Mouse (Mus musculus): Measurements from ENCODE around the gene Ifngr2. TPM values are rescaled to one million over a fixed set of nuclear protein-coding genes. Genes with fewer than 3 reads are reported as not detected.

Ifngr2 gene
- 106 and 114 TPM in 2 replicates for polyA plus RNA-seq (2014; fragmentation: Nextera tagmentation; extraction: Ambion mirVana)

- H3K9ac ChIP-seq, result peak within 1 kb of the TSS; percentile 97
- DNase-seq (ENCODE audit: low spot score) (peak; percentile 42), ATAC-seq (ENCODE audit: low FRiP score) (peak; percentile 87)
- WGBS, result under 1% methylated on average over 45 of the region's 74 CpGs
- peaks cover 27% of the 10 kb centered on the region for H3K4me1 ChIP-seq (replicated peaks; ENCODE audit: control insufficient read depth, insufficient read depth, low read length)
- peak within 1 kb of the TSS; percentile 98 for H3K4me3 ChIP-seq (replicated peaks; ENCODE audit: low read length)
- H3K36me3 ChIP-seq (replicated peaks; ENCODE audit: control insufficient read depth, insufficient read depth), result no peaks in the 10 kb centered on the region
- H3K9me3 ChIP-seq (ENCODE audit: control insufficient read depth, low read length), result no peaks in the 10 kb centered on the region
- H3K4me2 ChIP-seq (replicated peaks), result peak within 1 kb of the TSS; percentile 90
- no peaks in the 10 kb centered on the region for H3K27me3 ChIP-seq (ENCODE audit: control insufficient read depth, insufficient read depth, low read length)
- H3K27ac ChIP-seq, result peak within 1 kb of the TSS; percentile 77; the same call in 1 of the 2 replicates
These were observed at the start of gene Ifngr2 for GRCm38 (mm10) chr16:91546836-91547741. Gene Ifngr2 (plus strand): TSS chr16:91547072.

- no peak overlapping the region for H3K9ac ChIP-seq
- no peaks in the 10 kb centered on the region for H3K4me1 ChIP-seq (replicated peaks; ENCODE audit: control insufficient read depth, insufficient read depth, low read length)
- ATAC-seq (ENCODE audit: low FRiP score), result no peak
- H3K27me3 ChIP-seq (ENCODE audit: control insufficient read depth, insufficient read depth, low read length), result no peaks in the 10 kb centered on the region
- H3K36me3 ChIP-seq (replicated peaks; ENCODE audit: control insufficient read depth, insufficient read depth), result peaks cover 93% of the 10 kb centered on the region
- no peak for DNase-seq (ENCODE audit: low spot score)
- no peak overlapping the region for H3K4me2 ChIP-seq (replicated peaks)
- H3K27ac ChIP-seq, result no peak overlapping the region
- H3K9me3 ChIP-seq (ENCODE audit: control insufficient read depth, low read length), result no peaks in the 10 kb centered on the region
- WGBS, result 94% methylated on average over 7 of the region's 7 CpGs
- no peak overlapping the region for H3K4me3 ChIP-seq (replicated peaks; ENCODE audit: low read length)
These were observed 48.8 kb upstream of the Ifngr2 start for GRCm38 (mm10) chr16:91498041-91498440.

GRCm38 (mm10) chr16:91504701-91505100 lies 42.2 kb upstream of the Ifngr2 start:
- Histone ChIP-seq H3K4me2 (replicated peaks) (no peak overlapping the region), H3K36me3 (replicated peaks; ENCODE audit: control insufficient read depth, insufficient read depth) (peaks cover 87% of the 10 kb centered on the region), H3K4me1 (replicated peaks; ENCODE audit: control insufficient read depth, insufficient read depth, low read length) (no peaks in the 10 kb centered on the region), H3K9me3 (ENCODE audit: control insufficient read depth, low read length) (no peaks in the 10 kb centered on the region), H3K27ac (no peak overlapping the region), H3K27me3 (ENCODE audit: control insufficient read depth, insufficient read depth, low read length) (no peaks in the 10 kb centered on the region), H3K4me3 (replicated peaks; ENCODE audit: low read length) (no peak overlapping the region), H3K9ac (no peak overlapping the region)
- no peak for ATAC-seq (ENCODE audit: low FRiP score)
- DNase-seq (ENCODE audit: low spot score), result no peak
- WGBS, result 92% methylated on average over 7 of the region's 7 CpGs

GRCm38 (mm10) chr16:91505116-91505601 lies 41.7 kb upstream of the Ifngr2 start:
- DNase-seq (ENCODE audit: low spot score), result no peak
- Histone ChIP-seq H3K4me1 (replicated peaks; ENCODE audit: control insufficient read depth, insufficient read depth, low read length) (no peaks in the 10 kb centered on the region), H3K9me3 (ENCODE audit: control insufficient read depth, low read length) (no peaks in the 10 kb centered on the region), H3K36me3 (replicated peaks; ENCODE audit: control insufficient read depth, insufficient read depth) (peaks cover 87% of the 10 kb centered on the region), H3K27ac (no peak overlapping the region), H3K9ac (no peak overlapping the region), H3K4me3 (replicated peaks; ENCODE audit: low read length) (no peak overlapping the region), H3K27me3 (ENCODE audit: control insufficient read depth, insufficient read depth, low read length) (no peaks in the 10 kb centered on the region), H3K4me2 (replicated peaks) (no peak overlapping the region)
- no peak for ATAC-seq (ENCODE audit: low FRiP score)
- 88% methylated on average over 15 of the region's 15 CpGs for WGBS

- Histone ChIP-seq H3K4me3 (replicated peaks; ENCODE audit: low read length) (no peak overlapping the region), H3K4me1 (replicated peaks; ENCODE audit: control insufficient read depth, insufficient read depth, low read length) (no peaks in the 10 kb centered on the region), H3K36me3 (replicated peaks; ENCODE audit: control insufficient read depth, insufficient read depth) (peaks cover 79% of the 10 kb centered on the region), H3K27me3 (ENCODE audit: control insufficient read depth, insufficient read depth, low read length) (no peaks in the 10 kb centered on the region), H3K9me3 (ENCODE audit: control insufficient read depth, low read length) (no peaks in the 10 kb centered on the region), H3K9ac (no peak overlapping the region), H3K27ac (no peak overlapping the region), H3K4me2 (replicated peaks) (no peak overlapping the region)
- WGBS, result 96% methylated on average over 12 of the region's 12 CpGs
- ATAC-seq (ENCODE audit: low FRiP score) (no peak), DNase-seq (ENCODE audit: low spot score) (no peak)
These were observed 40.5 kb upstream of the Ifngr2 start for GRCm38 (mm10) chr16:91506396-91506795.

- Histone ChIP-seq H3K9ac (no peak overlapping the region), H3K27ac (no peak overlapping the region), H3K36me3 (replicated peaks; ENCODE audit: control insufficient read depth, insufficient read depth) (peaks cover 28% of the 10 kb centered on the region), H3K27me3 (ENCODE audit: control insufficient read depth, insufficient read depth, low read length) (no peaks in the 10 kb centered on the region), H3K9me3 (ENCODE audit: control insufficient read depth, low read length) (no peaks in the 10 kb centered on the region), H3K4me1 (replicated peaks; ENCODE audit: control insufficient read depth, insufficient read depth, low read length) (no peaks in the 10 kb centered on the region), H3K4me3 (replicated peaks; ENCODE audit: low read length) (no peak overlapping the region), H3K4me2 (replicated peaks) (no peak overlapping the region)
- DNase-seq (ENCODE audit: low spot score) (peak; percentile 89), ATAC-seq (ENCODE audit: low FRiP score) (0 out of 2 replicates have a peak, but pooled peaks have one; percentile 65)
- 39% methylated on average over 7 of the region's 7 CpGs for WGBS
These were observed 34.6 kb upstream of the Ifngr2 start for GRCm38 (mm10) chr16:91512161-91512787.

- Histone ChIP-seq H3K4me1 (replicated peaks; ENCODE audit: control insufficient read depth, insufficient read depth, low read length) (no peaks in the 10 kb centered on the region), H3K9ac (no peak overlapping the region), H3K27me3 (ENCODE audit: control insufficient read depth, insufficient read depth, low read length) (no peaks in the 10 kb centered on the region), H3K36me3 (replicated peaks; ENCODE audit: control insufficient read depth, insufficient read depth) (peaks cover 20% of the 10 kb centered on the region), H3K27ac (no peak overlapping the region), H3K4me3 (replicated peaks; ENCODE audit: low read length) (no peak overlapping the region), H3K4me2 (replicated peaks) (no peak overlapping the region), H3K9me3 (ENCODE audit: control insufficient read depth, low read length) (no peaks in the 10 kb centered on the region)
- WGBS, result 86% methylated on average over 6 of the region's 6 CpGs
- DNase-seq (ENCODE audit: low spot score) (no peak), ATAC-seq (ENCODE audit: low FRiP score) (no peak)
These were observed 33.8 kb upstream of the Ifngr2 start for GRCm38 (mm10) chr16:91513099-91513498.

- Histone ChIP-seq H3K4me1 (replicated peaks; ENCODE audit: control insufficient read depth, insufficient read depth, low read length) (no peaks in the 10 kb centered on the region), H3K9me3 (ENCODE audit: control insufficient read depth, low read length) (no peaks in the 10 kb centered on the region), H3K4me2 (replicated peaks) (no peak overlapping the region), H3K27ac (no peak overlapping the region), H3K36me3 (replicated peaks; ENCODE audit: control insufficient read depth, insufficient read depth) (no peaks in the 10 kb centered on the region), H3K27me3 (ENCODE audit: control insufficient read depth, insufficient read depth, low read length) (no peaks in the 10 kb centered on the region), H3K4me3 (replicated peaks; ENCODE audit: low read length) (no peak overlapping the region), H3K9ac (no peak overlapping the region)
- DNase-seq (ENCODE audit: low spot score) (no peak), ATAC-seq (ENCODE audit: low FRiP score) (no peak)
- 83% methylated on average over 7 of the region's 7 CpGs for WGBS
These were observed 29.9 kb upstream of the Ifngr2 start for GRCm38 (mm10) chr16:91517020-91517419.

GRCm38 (mm10) chr16:91522040-91522439 lies 24.8 kb upstream of the Ifngr2 start:
- DNase-seq (ENCODE audit: low spot score) (no peak), ATAC-seq (ENCODE audit: low FRiP score) (no peak)
- Histone ChIP-seq H3K9me3 (ENCODE audit: control insufficient read depth, low read length) (no peaks in the 10 kb centered on the region), H3K9ac (no peak overlapping the region), H3K27me3 (ENCODE audit: control insufficient read depth, insufficient read depth, low read length) (no peaks in the 10 kb centered on the region), H3K4me1 (replicated peaks; ENCODE audit: control insufficient read depth, insufficient read depth, low read length) (no peaks in the 10 kb centered on the region), H3K4me2 (replicated peaks) (no peak overlapping the region), H3K4me3 (replicated peaks; ENCODE audit: low read length) (no peak overlapping the region), H3K27ac (no peak overlapping the region), H3K36me3 (replicated peaks; ENCODE audit: control insufficient read depth, insufficient read depth) (no peaks in the 10 kb centered on the region)
- 89% methylated on average over 5 of the region's 5 CpGs for WGBS

Measured in hindbrain, embryonic 14.5 days (tissue).